Mouse (Mus musculus) hematopoietic stem cell, adult 5-6 weeks (primary cell): ENCODE results near the gene Plppr5. TPM values are rescaled to one million over a fixed set of nuclear protein-coding genes. Genes with fewer than 3 reads are reported as not detected.

Source experiments
- ATAC-seq, 2 experiments: fragments of 125-278 bp in 1 of 2; replicated peaks in 1 of 2; 2 replicates each; pipeline ENCODE4 v1.8.0; 2016 to 2017; ENCODE audit warnings: inconsistent platforms in 2 of 2, mild to moderate bottlenecking in 2 of 2, moderate number of reproducible peaks in 2 of 2, low read depth in 1 of 2, moderate TSS enrichment in 1 of 2; ENCODE audit not compliant: low FRiP score in 2 of 2, poor library complexity in 2 of 2, severe bottlenecking in 2 of 2, insufficient read depth in 1 of 2, low TSS enrichment in 1 of 2
- total RNA-seq: library from RNA; stranded (forward); fragments of 172-1452, 232-1000 nt; gene quantifications from 2 replicates; pipeline ENCODE4 v1.2.3, GENCODE M21; 2017

Plppr5 gene
- total RNA-seq, 1 experiment from 2014 or later, result not detected

GRCm38 (mm10) chr3:117679189-117679588, 104.6 kb downstream of the Plppr5 start:
- ATAC-seq, result no peak

DNA sequence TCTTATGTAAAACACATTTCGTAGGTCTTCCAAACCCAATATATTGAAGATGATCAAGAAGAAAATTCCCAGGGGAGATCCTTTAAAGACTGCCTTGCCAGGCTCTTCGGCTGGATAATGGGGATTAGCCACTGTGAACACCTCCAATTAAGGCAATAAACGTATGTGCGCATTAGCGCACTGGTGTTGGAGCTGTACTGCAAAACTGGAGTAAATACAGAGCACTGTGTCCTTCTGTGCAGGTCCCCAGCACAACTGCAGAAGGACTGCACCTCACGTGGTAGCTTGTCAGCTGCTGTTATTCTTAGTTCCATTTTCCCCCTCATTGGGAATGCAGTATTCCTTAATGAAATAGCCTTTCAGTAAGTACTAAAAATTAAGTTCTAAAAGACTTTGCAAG, 110.0 kb downstream of the Plppr5 start:
- ATAC-seq, result no peak; a peak in 1 of 4 replicates

- no peak for ATAC-seq
Measured at GRCm38 (mm10) chr3:117686036-117686435, 111.4 kb downstream of the Plppr5 start.

DNA sequence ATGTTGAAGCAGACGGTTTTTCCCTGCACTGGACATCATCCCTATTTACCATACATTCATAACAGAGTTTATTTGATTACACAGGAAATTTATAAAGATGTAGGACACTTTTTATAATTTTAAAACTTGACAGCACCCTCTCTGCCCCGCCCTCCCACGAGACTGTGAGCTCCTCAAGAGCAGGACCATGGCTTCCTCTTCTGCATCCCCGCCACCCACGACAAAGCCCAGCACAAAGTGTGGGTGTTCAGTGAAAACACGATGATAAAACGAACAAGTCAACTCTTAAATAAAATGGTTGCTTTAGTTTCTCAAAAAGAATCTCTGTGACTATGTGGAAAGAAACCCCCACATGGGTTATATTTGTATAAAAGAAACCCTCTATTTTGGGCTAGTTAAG, 112.0 kb downstream of the Plppr5 start:
- ATAC-seq, result no peak

GRCm38 (mm10) chr3:117694736-117695135, 120.1 kb downstream of the Plppr5 start:
- ATAC-seq, result no peak

GRCm38 (mm10) chr3:117696350-117696749, 121.7 kb downstream of the Plppr5 start:
- ATAC-seq, result no peak

DNA sequence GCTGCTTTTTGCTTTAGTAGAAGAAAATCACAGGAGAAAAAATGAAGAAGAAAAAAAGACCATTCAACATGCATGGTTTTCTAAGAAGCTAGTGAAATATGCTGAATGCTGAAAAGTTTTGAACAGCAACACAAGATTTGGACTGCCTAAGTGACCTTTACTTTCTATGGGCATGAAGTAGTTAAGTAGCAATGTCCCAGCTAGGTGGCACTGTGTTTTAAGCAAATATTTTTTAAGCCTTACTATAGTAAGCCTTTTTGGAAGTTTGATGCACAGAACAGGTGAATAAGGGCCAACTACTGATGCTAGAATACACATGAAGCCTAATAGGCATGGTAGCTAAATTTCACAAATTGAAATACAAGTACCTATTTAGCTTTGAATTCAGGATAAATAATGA, 134.2 kb downstream of the Plppr5 start:
- no peak for ATAC-seq

DNA sequence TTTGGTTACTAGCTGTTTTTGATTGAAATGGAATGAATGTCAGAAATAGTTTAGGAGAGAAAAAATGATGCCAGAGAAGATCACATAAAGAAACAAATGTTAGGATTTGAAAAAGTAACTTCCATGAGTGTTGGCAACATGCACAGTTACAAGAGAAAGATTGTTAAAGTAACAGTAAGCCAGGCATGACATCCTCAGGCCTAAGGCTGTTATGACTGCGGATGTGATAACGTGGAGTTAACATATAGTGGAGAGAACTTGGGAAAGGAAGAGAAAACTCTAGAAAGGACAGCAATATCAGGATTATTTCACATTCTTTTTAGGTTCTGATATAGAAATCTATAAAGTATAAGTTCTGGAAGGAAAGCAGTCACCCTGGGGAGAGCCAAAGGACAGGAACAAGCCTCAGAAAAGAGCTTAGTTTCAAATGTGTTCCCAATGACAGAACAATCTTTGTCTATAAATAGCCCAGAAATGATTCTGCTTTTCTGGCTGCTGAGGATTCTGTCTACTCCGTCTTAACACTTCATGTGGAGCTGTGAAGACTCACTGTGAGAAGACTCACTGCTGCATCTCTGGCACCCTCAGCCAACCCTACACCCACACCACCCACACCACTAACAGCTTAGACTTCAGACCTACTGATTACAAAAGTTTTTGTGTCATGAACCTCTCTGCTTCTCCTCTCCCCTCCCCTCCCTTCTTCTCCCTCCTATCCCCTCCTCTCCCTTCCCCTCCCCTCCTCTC, 142.1 kb downstream of the Plppr5 start:
- no peak for ATAC-seq

GRCm38 (mm10) chr3:117723390-117723789, 148.8 kb downstream of the Plppr5 start:
- ATAC-seq, result no peak

DNA sequence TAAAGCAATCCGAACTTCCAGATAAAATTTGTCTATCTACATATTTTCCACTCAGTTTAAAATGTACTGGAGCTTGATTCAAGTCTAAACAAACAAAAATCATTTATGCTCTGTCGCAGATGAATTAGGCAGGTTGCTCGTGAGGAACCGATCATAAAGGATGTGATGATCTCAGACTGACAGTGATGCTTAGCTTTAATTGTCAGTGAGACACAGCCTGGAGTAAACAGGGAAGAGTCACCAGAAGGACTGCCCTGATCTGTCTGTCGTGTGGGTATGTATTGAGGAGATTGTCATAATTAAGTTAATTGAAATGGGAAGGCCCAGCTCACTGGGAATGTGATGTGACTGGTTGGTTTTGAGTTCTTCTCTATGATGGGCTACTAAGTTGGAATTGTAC, 149.9 kb downstream of the Plppr5 start:
- ATAC-seq, result no peak

DNA sequence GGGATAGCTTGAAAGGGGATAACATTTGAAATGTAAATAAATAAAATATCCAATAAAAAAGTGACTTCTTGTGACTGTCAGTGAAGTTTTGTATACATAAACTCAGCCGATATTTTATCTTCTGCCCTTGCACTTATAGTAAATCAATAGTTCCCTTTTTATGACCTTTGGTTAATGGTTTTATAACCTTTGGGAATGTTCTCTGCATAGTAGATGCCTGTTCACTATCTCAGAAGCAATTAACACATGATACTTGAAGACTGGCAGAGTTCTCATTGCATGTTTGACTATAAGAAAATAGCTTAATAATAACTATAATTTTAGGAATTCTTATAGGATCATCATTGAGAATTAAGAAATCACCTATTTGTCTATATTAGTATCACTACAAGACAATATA, 150.9 kb downstream of the Plppr5 start:
- ATAC-seq, result no peak

DNA sequence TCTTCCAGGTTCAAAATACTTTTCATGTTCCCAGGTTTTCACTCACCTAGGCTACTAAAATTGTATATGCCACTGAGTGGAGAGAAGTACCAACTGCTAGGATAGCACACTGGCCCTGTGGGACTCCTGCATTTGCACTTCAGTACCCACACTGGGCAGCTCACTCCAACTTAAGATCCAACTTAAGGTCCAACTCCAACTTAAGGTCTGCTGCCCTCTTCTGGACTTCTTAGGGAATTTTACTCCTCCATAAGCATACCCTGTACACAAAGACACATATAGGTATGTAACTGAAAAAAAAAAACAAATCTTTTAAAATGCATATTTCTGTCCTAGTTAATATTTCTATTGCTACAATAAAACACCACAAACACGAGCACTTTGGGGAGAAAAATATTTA, 153.5 kb downstream of the Plppr5 start:
- ATAC-seq, result no peak

GRCm38 (mm10) chr3:117729121-117730072, 154.8 kb downstream of the Plppr5 start:
- no peak for ATAC-seq

- no peak for ATAC-seq
Measured at GRCm38 (mm10) chr3:117731545-117731944, 156.9 kb downstream of the Plppr5 start.

DNA sequence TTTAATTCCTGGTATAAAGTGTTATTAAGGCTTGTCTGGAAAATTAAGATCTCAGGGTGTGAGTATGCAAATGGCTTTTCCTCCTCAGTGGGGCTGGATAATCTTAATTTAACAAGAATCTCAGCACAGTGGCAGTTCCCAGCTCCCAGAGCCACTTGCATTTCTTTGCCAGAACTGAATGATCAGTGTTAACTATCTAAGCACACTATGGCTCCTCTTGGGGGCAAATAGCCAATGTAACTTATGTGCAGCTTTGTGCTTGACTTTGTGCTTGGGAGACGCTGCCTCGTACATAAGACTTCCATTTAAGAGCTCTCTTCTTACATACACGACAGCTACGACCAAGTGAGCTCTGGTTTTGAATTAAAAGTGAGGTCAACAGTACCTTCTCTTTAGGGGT, 158.0 kb downstream of the Plppr5 start:
- ATAC-seq, result no peak
